Mouse (Mus musculus) kidney, adult 2 months (tissue): Measurements from ENCODE around the gene Pdlim5.

Source experiments
- CTCF ChIP-seq: fragments of 200-500 bp; conservative IDR thresholded peaks from 2 replicates; pipeline ENCODE4 v1.5.1; 2011; ENCODE audit warnings: low read depth, mild to moderate bottlenecking, control low read depth, low read length, moderate library complexity, mixed read lengths; ENCODE audit not compliant: insufficient read depth, insufficient read length
- POLR2A ChIP-seq: fragments of 200-500 bp; IDR thresholded peaks from one replicate; pipeline ENCODE4 v1.6.1; 2011; ENCODE audit warnings: low read depth, low read length, control low read depth

DNA sequence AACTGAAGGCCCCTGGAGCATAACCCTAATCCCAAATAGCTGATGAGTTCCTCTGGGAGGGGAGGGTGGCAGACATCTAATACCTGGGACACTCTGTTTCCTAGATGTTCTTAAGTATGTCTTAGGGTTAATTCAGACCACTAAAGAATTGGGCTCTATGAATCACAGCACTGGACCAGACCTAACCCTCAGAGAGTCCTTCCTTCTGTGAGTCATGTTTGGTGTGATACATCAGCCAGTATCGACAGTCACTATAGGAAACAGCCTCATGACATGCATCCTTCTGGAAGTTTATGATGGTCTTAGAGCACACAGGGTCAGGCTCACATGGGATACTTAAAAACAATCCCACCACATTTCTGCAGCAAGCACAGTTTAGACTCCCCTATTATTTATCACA lies 143.4 kb downstream of the Pdlim5 start:
- TF ChIP-seq POLR2A, result no peak
- no peak for TF ChIP-seq CTCF
